Mouse (Mus musculus) erythroblast, embryonic 14.5 days (primary cell): Measurements from ENCODE around the gene Mthfd2l. TPM values are rescaled to one million over a fixed set of nuclear protein-coding genes. Genes with fewer than 3 reads are reported as not detected.

Source experiments
- H3K27me3 ChIP-seq: 2 replicates; pipeline ENCODE4 v1.6.1; 2012; ENCODE audit warnings: inconsistent platforms; ENCODE audit not compliant: control insufficient read depth
- H3K36me3 ChIP-seq: 2 replicates; pipeline ENCODE4 v1.6.1; 2012; ENCODE audit warnings: mild to moderate bottlenecking, inconsistent platforms; ENCODE audit not compliant: control insufficient read depth
- H3K4me1 ChIP-seq: 2 replicates; pipeline ENCODE4 v1.6.1; 2012; ENCODE audit warnings: inconsistent platforms; ENCODE audit not compliant: control insufficient read depth
- H3K4me3 ChIP-seq: replicated peaks from 2 replicates; pipeline ENCODE3; 2012; ENCODE audit warnings: moderate library complexity, mild to moderate bottlenecking, inconsistent platforms
- H3K9me3 ChIP-seq: 2 replicates; pipeline ENCODE4 v1.6.1; 2012; ENCODE audit warnings: low read length, inconsistent platforms, mixed read lengths; ENCODE audit not compliant: control insufficient read depth
- GATA1 ChIP-seq: IDR thresholded peaks from 2 replicates; pipeline ENCODE4 v1.6.1; 2012; ENCODE audit warnings: low read length, inconsistent platforms, mixed read lengths
- TAL1 ChIP-seq: IDR thresholded peaks from 3 replicates; pipeline ENCODE4 v1.6.1; 2012; ENCODE audit warnings: low read length, inconsistent platforms, mixed read lengths
- polyA plus RNA-seq: library from polyadenylated mRNA; stranded (reverse); fragments of >175 nt; gene quantifications from 2 replicates; pipeline ENCODE4 v1.2.3, GENCODE M21; 2012

The Mthfd2l gene
- polyA plus RNA-seq, 1 experiment, result 0.08 TPM

GRCm38 (mm10) chr5:90899308-90899707 lies 31.6 kb upstream of the Mthfd2l start:
- no peak overlapping the region for H3K4me3 ChIP-seq
- H3K36me3 ChIP-seq, result no peaks in the 10 kb centered on the region
- peaks cover 11% of the 10 kb centered on the region for H3K27me3 ChIP-seq
- TF ChIP-seq GATA1, result no peak
- no peaks in the 10 kb centered on the region for H3K4me1 ChIP-seq
- no peaks in the 10 kb centered on the region for H3K9me3 ChIP-seq

- no peaks in the 10 kb centered on the region for H3K9me3 ChIP-seq
- H3K4me1 ChIP-seq, result no peaks in the 10 kb centered on the region
- no peaks in the 10 kb centered on the region for H3K36me3 ChIP-seq
- H3K4me3 ChIP-seq, result no peak overlapping the region
- H3K27me3 ChIP-seq, result peaks cover 14% of the 10 kb centered on the region
- TF ChIP-seq TAL1 (no peak), GATA1 (no peak)
These were observed 30.8 kb upstream of the Mthfd2l start for GRCm38 (mm10) chr5:90900147-90900546.

GRCm38 (mm10) chr5:90900688-90901087 lies 30.2 kb upstream of the Mthfd2l start:
- Histone ChIP-seq H3K4me1 (no peaks in the 10 kb centered on the region), H3K27me3 (peaks cover 14% of the 10 kb centered on the region), H3K9me3 (no peaks in the 10 kb centered on the region), H3K4me3 (no peak overlapping the region), H3K36me3 (no peaks in the 10 kb centered on the region)
- TF ChIP-seq GATA1, result no peak
- no peak for TF ChIP-seq TAL1

- peaks cover 14% of the 10 kb centered on the region for H3K27me3 ChIP-seq
- H3K4me1 ChIP-seq, result no peaks in the 10 kb centered on the region
- TF ChIP-seq TAL1 (no peak), GATA1 (no peak)
- no peaks in the 10 kb centered on the region for H3K36me3 ChIP-seq
- H3K9me3 ChIP-seq, result no peaks in the 10 kb centered on the region
- no peak overlapping the region for H3K4me3 ChIP-seq
These were observed 28.3 kb upstream of the Mthfd2l start for GRCm38 (mm10) chr5:90902380-90903260.

- no peak for TF ChIP-seq TAL1
- no peak for TF ChIP-seq GATA1
- H3K4me1 ChIP-seq, result no peaks in the 10 kb centered on the region
- H3K27me3 ChIP-seq, result peaks cover 14% of the 10 kb centered on the region
- no peaks in the 10 kb centered on the region for H3K36me3 ChIP-seq
- no peaks in the 10 kb centered on the region for H3K9me3 ChIP-seq
- no peak within 1 kb of the TSS for H3K4me3 ChIP-seq
These were observed 27.4 kb upstream of the Mthfd2l start, which contains the start of gene Cxcl2 for GRCm38 (mm10) chr5:90903339-90904020. Gene Cxcl2 (plus strand): TSS chr5:90903871.

- no peak overlapping the region for H3K4me3 ChIP-seq
- H3K27me3 ChIP-seq, result peaks cover 6% of the 10 kb centered on the region
- no peaks in the 10 kb centered on the region for H3K9me3 ChIP-seq
- no peaks in the 10 kb centered on the region for H3K4me1 ChIP-seq
- no peak for TF ChIP-seq GATA1
- TF ChIP-seq TAL1, result no peak
- no peaks in the 10 kb centered on the region for H3K36me3 ChIP-seq
These were observed 21.9 kb upstream of the Mthfd2l start for GRCm38 (mm10) chr5:90908983-90909382.

- Histone ChIP-seq H3K4me1 (no peaks in the 10 kb centered on the region), H3K36me3 (no peaks in the 10 kb centered on the region), H3K9me3 (no peaks in the 10 kb centered on the region), H3K27me3 (no peaks in the 10 kb centered on the region), H3K4me3 (no peak overlapping the region)
- no peak for TF ChIP-seq GATA1
- no peak for TF ChIP-seq TAL1
These were observed 11.4 kb upstream of the Mthfd2l start for GRCm38 (mm10) chr5:90919495-90919894.

- no peaks in the 10 kb centered on the region for H3K36me3 ChIP-seq
- H3K9me3 ChIP-seq, result no peaks in the 10 kb centered on the region
- TF ChIP-seq GATA1 (no peak), TAL1 (no peak)
- no peak overlapping the region for H3K4me3 ChIP-seq
- no peaks in the 10 kb centered on the region for H3K4me1 ChIP-seq
- no peaks in the 10 kb centered on the region for H3K27me3 ChIP-seq
These were observed 8.0 kb upstream of the Mthfd2l start for GRCm38 (mm10) chr5:90922958-90923357.

GRCm38 (mm10) chr5:90930546-90930945 lies 371 bp upstream of the Mthfd2l start:
- Histone ChIP-seq H3K36me3 (no peaks in the 10 kb centered on the region), H3K4me3 (peak overlapping the region; percentile 65), H3K9me3 (no peaks in the 10 kb centered on the region), H3K4me1 (peaks cover 13% of the 10 kb centered on the region), H3K27me3 (no peaks in the 10 kb centered on the region; the same call in 1 of the 2 replicates)
- TF ChIP-seq GATA1, result no peak
- TF ChIP-seq TAL1, result no peak
